Mouse (Mus musculus) forebrain, embryonic 14.5 days (tissue): ENCODE measurements around the gene Dchs2. TPM values are rescaled to one million over a fixed set of nuclear protein-coding genes. Genes with fewer than 3 reads are reported as not detected.
A peak's percentile ranks its signal among the peaks of the same experiment; 100 is the strongest.

Source experiments
- ATAC-seq: fragments of 200-750 bp; cut with Nextera tagmentation; 2 replicates; pipeline ENCODE4 v1.8.0; 2017; ENCODE audit warnings: mild to moderate bottlenecking, moderate library complexity
- DNase-seq: peaks from one replicate; pipeline ENCODE4 v3.0.0-alpha.2; 2015; ENCODE audit warnings: low spot score
- H3K27ac ChIP-seq: fragments of 300-500 bp; sonication (generic); 2 replicates; pipeline ENCODE4 v1.5.1; 2014; ENCODE audit warnings: low read depth, mild to moderate bottlenecking, control low read depth, low read length, moderate library complexity
- H3K27me3 ChIP-seq: fragments of 300-500 bp; sonication (generic); replicated peaks from 2 replicates; pipeline ENCODE4 v1.6.1; 2014; ENCODE audit warnings: low read length, control low read depth, mixed read lengths; ENCODE audit not compliant: control insufficient read depth, insufficient read depth
- H3K36me3 ChIP-seq: fragments of 300-500 bp; sonication (generic); 2 replicates; pipeline ENCODE4 v1.6.1; 2014; ENCODE audit warnings: low read length, control low read depth; ENCODE audit not compliant: control insufficient read depth, insufficient read depth
- H3K4me1 ChIP-seq: fragments of 300-500 bp; sonication (generic); 2 replicates; pipeline ENCODE4 v1.6.1; 2014; ENCODE audit warnings: antibody characterized with exemption, low read length, control low read depth; ENCODE audit not compliant: control insufficient read depth, insufficient read depth
- H3K4me2 ChIP-seq: fragments of 300-500 bp; sonication (generic); 2 replicates; pipeline ENCODE4 v1.6.1; 2014; ENCODE audit warnings: mild to moderate bottlenecking, control low read depth, low read length
- H3K4me3 ChIP-seq: fragments of 300-500 bp; sonication (generic); 2 replicates; pipeline ENCODE4 v1.5.1; 2014; ENCODE audit warnings: low read depth, low read length, control low read depth
- H3K9ac ChIP-seq: fragments of 300-500 bp; sonication (generic); 2 replicates; pipeline ENCODE4 v1.6.1; 2014; ENCODE audit warnings: mild to moderate bottlenecking, low read length, control low read depth, moderate library complexity
- H3K9me3 ChIP-seq: fragments of 300-500 bp; sonication (generic); replicated peaks from 2 replicates; pipeline ENCODE4 v1.6.1; 2016; ENCODE audit warnings: low read length, control low read depth, mixed read lengths; ENCODE audit not compliant: control insufficient read depth
- WGBS: fragments of 180-500 bp; shearing (Covaris S2); extraction: QIAGEN DNeasy Blood & Tissue Kit; methylation state at CpG from one replicate; pipeline ENCODE4 v1.1.7; 2014; 5-methylcytosine and 5-hydroxymethylcytosine counted together
- polyA plus RNA-seq: library from polyadenylated mRNA; unstranded; fragments of >200 nt; fragmentation: Nextera tagmentation; extraction: Ambion mirVana; gene quantifications from 2 replicates; pipeline ENCODE4 v1.2.1, GENCODE M21; 2014

Gene Dchs2
- polyA plus RNA-seq, 1 experiment from 2014 or later, result 0.27 TPM

- no peak for DNase-seq
- no peak overlapping the region for H3K9ac ChIP-seq
- no peak overlapping the region for H3K27ac ChIP-seq
- no peaks in the 10 kb centered on the region for H3K4me1 ChIP-seq
- H3K9me3 ChIP-seq, result no peaks in the 10 kb centered on the region
- H3K36me3 ChIP-seq, result no peaks in the 10 kb centered on the region
- H3K4me3 ChIP-seq, result no peak overlapping the region
- ATAC-seq, result no peak
- no peak overlapping the region for H3K4me2 ChIP-seq
- WGBS, result 83% methylated on average over 2 of the region's 2 CpGs
- no peaks in the 10 kb centered on the region for H3K27me3 ChIP-seq
These were observed 11.1 kb downstream of the Dchs2 start for GRCm38 (mm10) chr3:83138820-83139219.

GRCm38 (mm10) chr3:83145610-83146009 is 17.9 kb downstream of the Dchs2 start:
- H3K4me1 ChIP-seq, result 0 out of 2 replicates have a peak, but pooled peaks cover 5% of the 10 kb centered on the region
- no peak overlapping the region for H3K27ac ChIP-seq
- 82% methylated on average over 3 of the region's 3 CpGs for WGBS
- no peaks in the 10 kb centered on the region for H3K9me3 ChIP-seq
- ATAC-seq (no peak), DNase-seq (no peak)
- H3K27me3 ChIP-seq, result no peaks in the 10 kb centered on the region
- H3K4me3 ChIP-seq, result no peak overlapping the region
- H3K4me2 ChIP-seq, result no peak overlapping the region
- H3K9ac ChIP-seq, result no peak overlapping the region
- no peaks in the 10 kb centered on the region for H3K36me3 ChIP-seq

GRCm38 (mm10) chr3:83147273-83148054 is 19.7 kb downstream of the Dchs2 start:
- 74% methylated on average over 6 of the region's 6 CpGs for WGBS
- no peaks in the 10 kb centered on the region for H3K9me3 ChIP-seq
- H3K4me2 ChIP-seq, result no peak overlapping the region
- H3K4me1 ChIP-seq, result 0 out of 2 replicates have a peak, but pooled peaks cover 5% of the 10 kb centered on the region
- DNase-seq (no peak), ATAC-seq (no peak)
- H3K27me3 ChIP-seq, result no peaks in the 10 kb centered on the region
- H3K27ac ChIP-seq, result peak overlapping the region; percentile 7; the same call in 1 of the 2 replicates
- no peak overlapping the region for H3K9ac ChIP-seq
- H3K4me3 ChIP-seq, result no peak overlapping the region
- no peaks in the 10 kb centered on the region for H3K36me3 ChIP-seq

- Histone ChIP-seq H3K4me1 (0 out of 2 replicates have a peak, but pooled peaks cover 5% of the 10 kb centered on the region), H3K9me3 (no peaks in the 10 kb centered on the region), H3K4me3 (no peak overlapping the region), H3K27ac (no peak overlapping the region), H3K4me2 (no peak overlapping the region), H3K36me3 (no peaks in the 10 kb centered on the region), H3K27me3 (no peaks in the 10 kb centered on the region), H3K9ac (no peak overlapping the region)
- WGBS, result 35% methylated on average over 4 of the region's 4 CpGs
- DNase-seq, result peak; percentile 30
- no peak for ATAC-seq
These were observed 20.3 kb downstream of the Dchs2 start for GRCm38 (mm10) chr3:83148055-83148447.

- DNase-seq (no peak), ATAC-seq (no peak)
- Histone ChIP-seq H3K27ac (no peak overlapping the region), H3K4me2 (no peak overlapping the region), H3K27me3 (no peaks in the 10 kb centered on the region), H3K9ac (no peak overlapping the region), H3K4me1 (0 out of 2 replicates have a peak, but pooled peaks cover 5% of the 10 kb centered on the region), H3K36me3 (no peaks in the 10 kb centered on the region), H3K9me3 (no peaks in the 10 kb centered on the region), H3K4me3 (no peak overlapping the region)
- 76% methylated on average over 3 of the region's 3 CpGs for WGBS
These were observed 20.8 kb downstream of the Dchs2 start for GRCm38 (mm10) chr3:83148508-83148907.

GRCm38 (mm10) chr3:83155600-83155999 is 27.9 kb downstream of the Dchs2 start:
- H3K9me3 ChIP-seq, result no peaks in the 10 kb centered on the region
- H3K9ac ChIP-seq, result no peak overlapping the region
- H3K36me3 ChIP-seq, result no peaks in the 10 kb centered on the region
- 36% methylated on average over 4 of the region's 4 CpGs for WGBS
- no peak overlapping the region for H3K4me2 ChIP-seq
- H3K27ac ChIP-seq, result no peak overlapping the region
- no peak overlapping the region for H3K4me3 ChIP-seq
- DNase-seq (peak; percentile 33), ATAC-seq (no peak)
- H3K4me1 ChIP-seq, result no peaks in the 10 kb centered on the region
- H3K27me3 ChIP-seq, result no peaks in the 10 kb centered on the region

GRCm38 (mm10) chr3:83156165-83156564 is 28.4 kb downstream of the Dchs2 start:
- no peak overlapping the region for H3K27ac ChIP-seq
- no peak overlapping the region for H3K9ac ChIP-seq
- H3K9me3 ChIP-seq, result no peaks in the 10 kb centered on the region
- WGBS, result 77% methylated on average over 4 of the region's 4 CpGs
- H3K4me3 ChIP-seq, result no peak overlapping the region
- DNase-seq (no peak), ATAC-seq (no peak)
- H3K36me3 ChIP-seq, result no peaks in the 10 kb centered on the region
- no peaks in the 10 kb centered on the region for H3K4me1 ChIP-seq
- no peak overlapping the region for H3K4me2 ChIP-seq
- no peaks in the 10 kb centered on the region for H3K27me3 ChIP-seq

- ATAC-seq (peak; percentile 70), DNase-seq (peak; percentile 35)
- H3K27ac ChIP-seq, result no peak overlapping the region
- no peak overlapping the region for H3K4me2 ChIP-seq
- H3K4me1 ChIP-seq, result no peaks in the 10 kb centered on the region
- H3K36me3 ChIP-seq, result no peaks in the 10 kb centered on the region
- no peaks in the 10 kb centered on the region for H3K27me3 ChIP-seq
- WGBS, result 42% methylated on average over 6 of the region's 6 CpGs
- H3K9ac ChIP-seq, result no peak overlapping the region
- H3K4me3 ChIP-seq, result no peak overlapping the region
- no peaks in the 10 kb centered on the region for H3K9me3 ChIP-seq
These were observed 33.9 kb downstream of the Dchs2 start for GRCm38 (mm10) chr3:83161542-83162231.

GRCm38 (mm10) chr3:83163676-83164075 is 35.9 kb downstream of the Dchs2 start:
- no peaks in the 10 kb centered on the region for H3K36me3 ChIP-seq
- 91% methylated on average over 3 of the region's 3 CpGs for WGBS
- no peak overlapping the region for H3K4me3 ChIP-seq
- no peaks in the 10 kb centered on the region for H3K9me3 ChIP-seq
- no peak for DNase-seq
- no peaks in the 10 kb centered on the region for H3K27me3 ChIP-seq
- H3K4me2 ChIP-seq, result no peak overlapping the region
- H3K4me1 ChIP-seq, result no peaks in the 10 kb centered on the region
- no peak overlapping the region for H3K9ac ChIP-seq
- H3K27ac ChIP-seq, result no peak overlapping the region
- no peak for ATAC-seq
